Mouse (Mus musculus) gastrocnemius, postnatal 25 days (tissue): Measurements from ENCODE around the gene Llgl2. TPM values are rescaled to one million over a fixed set of nuclear protein-coding genes. Genes with fewer than 3 reads are reported as not detected.

ENCODE experiments used
- DNase-seq: peaks from one replicate; pipeline ENCODE4 v3.0.0; 2022
- long read RNA-seq, 2 experiments: library from polyadenylated mRNA; stranded (forward); transcript quantifications; one replicate each; pipeline ENCODE4 v2.0.0; 2021
- total RNA-seq, 2 experiments: library from RNA; stranded (reverse); gene quantifications; 1 replicate in 1 of 2; 2 replicates in 1 of 2; pipeline ENCODE4 v1.2.3; 2021

Gene Llgl2
- total RNA-seq, result 1 to 10 TPM; 7.8 to 9.0 TPM
- long read RNA-seq, experiment 1, partial matches to known transcripts, result 1 of 4 reads
- long read RNA-seq, experiment 1, other reads (novel, unspliced or antisense), result 3 of 4 reads
- long read RNA-seq, experiment 2, partial matches to known transcripts, result 4 of 10 reads
- long read RNA-seq, experiment 2, other reads (novel, unspliced or antisense), result 4 of 10 reads

DNA sequence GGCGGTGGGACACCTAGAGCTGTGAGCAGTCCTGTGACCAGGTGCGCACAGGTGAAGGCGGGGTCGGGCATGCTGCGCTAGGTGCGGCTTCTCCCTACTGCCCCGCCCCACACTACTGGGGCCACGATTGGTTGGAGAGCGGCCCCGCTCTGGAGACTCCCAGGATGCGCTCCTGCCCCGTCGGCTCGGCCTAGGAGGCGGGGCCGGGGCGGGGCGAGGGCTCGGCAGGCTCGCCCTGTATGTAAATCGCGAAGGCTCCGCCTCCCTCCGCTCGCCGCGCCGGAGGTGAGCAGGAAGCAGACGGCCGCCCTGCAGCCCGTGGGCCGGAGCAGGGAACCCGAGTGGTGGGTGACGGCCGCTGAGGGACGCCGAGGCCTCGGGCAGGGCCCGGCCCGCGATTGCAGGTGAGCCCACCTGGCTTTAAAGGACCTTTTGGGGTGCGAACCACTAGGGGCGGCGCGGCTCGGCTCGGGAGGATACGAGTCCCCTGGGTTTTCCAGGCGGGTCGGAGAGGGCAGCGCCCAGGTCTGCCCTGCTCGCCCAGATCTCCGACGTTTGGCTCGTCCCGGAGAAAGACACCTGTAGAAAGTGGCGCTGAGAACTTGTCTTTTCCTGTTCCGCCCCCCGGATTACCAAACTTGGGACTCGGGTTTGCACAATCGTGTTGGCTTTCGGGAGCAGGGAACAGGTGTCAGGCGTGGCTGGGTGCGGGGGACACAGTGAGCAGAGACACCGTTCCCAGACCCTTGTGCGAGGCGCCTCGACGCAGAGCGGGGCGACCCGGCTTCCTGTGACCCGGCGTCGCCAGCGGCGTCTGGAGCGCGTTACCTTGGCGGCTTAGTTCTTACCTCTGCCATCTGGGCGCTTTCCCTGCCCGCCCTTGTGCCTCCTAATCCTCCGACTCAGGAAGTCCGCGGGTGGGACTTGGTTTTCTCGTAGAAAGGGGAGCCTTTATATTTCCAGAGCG, at the start of gene Llgl2:
TSS of gene Llgl2 (plus strand) at position 276 of the 967 bp plus-strand sequence.
- DNase-seq, result peak; percentile 89

DNA sequence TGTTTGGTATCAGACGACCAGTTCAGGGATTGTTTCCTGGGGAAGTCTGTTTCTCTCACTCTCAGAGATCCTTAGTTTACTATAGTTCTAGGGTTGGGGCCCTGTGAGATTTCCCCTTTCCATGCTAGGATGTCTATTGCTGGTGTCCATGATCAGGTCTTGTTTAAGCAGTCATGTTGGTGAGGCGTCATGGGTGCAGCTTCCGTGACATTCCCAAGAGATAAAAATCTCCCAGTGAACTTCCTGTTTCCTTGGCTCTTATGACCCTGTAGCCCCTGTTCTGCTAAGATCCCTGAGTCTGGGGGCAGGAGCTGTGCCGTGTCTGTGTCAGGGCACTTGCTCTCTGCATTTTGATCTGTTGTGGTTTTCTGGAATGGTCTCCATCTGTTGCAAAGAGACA, 49.2 kb upstream of the Llgl2 start:
- DNase-seq, result no peak

DNA sequence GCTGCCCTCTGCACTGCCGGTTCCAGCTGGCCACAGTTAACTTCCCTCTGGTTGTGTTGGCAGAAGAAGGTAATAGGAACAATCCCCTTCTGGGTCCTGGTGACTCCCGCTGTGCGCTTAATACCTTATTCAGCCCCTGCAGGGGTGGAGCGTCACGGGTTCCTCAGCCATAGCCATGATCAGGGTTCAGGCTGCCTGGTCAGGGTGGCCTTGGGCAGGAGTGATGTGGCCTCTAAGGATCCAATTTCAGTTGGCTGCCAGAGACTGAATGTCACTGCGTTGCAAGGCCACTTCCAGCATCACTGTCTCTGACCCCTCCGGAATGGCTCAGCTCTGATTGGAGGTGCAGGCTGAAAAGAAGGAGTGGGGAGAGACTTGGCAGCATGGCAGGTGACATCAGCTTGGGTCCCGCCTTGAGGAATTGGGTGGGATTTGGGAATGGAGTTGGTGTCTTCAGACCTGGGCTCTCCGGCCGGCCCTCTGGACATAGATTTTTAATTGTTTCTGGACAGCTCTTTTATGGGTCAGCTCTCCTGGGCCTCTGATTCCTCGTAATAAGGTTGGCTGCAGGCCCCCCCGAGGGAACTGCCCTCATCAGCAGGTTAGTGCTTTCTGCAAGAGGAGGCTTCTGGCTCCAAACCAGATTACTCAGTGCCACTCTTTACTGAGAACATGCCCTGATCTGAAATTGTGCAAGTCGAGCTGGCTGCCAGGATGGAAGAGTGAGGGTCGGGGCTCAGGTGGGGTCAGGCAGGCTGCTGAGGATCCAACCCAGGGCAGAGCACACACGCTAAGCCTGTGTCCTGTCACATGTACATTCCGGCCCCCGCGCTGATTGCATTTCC, 47.8 kb upstream of the Llgl2 start:
- DNase-seq, result peak; percentile 80

DNA sequence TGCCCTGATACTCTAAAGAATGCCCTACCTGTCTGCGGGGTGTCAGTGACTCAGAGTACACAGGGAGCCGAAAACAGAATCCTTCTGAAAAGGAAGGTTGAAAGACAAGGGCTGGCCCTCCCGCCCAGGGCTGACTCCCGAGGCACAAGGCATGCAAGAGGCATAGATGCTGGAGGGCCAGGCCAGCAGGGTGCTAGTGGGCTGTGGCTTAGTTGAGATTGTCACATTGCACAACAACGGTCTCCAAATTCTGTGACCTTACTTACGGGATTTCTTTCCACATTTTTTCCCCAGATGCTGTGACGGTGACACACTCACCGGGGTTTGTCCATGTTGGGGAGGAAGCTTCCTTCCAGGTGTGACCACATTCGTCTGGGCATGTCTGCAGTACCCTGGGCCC, 46.9 kb upstream of the Llgl2 start:
- no peak for DNase-seq

DNA sequence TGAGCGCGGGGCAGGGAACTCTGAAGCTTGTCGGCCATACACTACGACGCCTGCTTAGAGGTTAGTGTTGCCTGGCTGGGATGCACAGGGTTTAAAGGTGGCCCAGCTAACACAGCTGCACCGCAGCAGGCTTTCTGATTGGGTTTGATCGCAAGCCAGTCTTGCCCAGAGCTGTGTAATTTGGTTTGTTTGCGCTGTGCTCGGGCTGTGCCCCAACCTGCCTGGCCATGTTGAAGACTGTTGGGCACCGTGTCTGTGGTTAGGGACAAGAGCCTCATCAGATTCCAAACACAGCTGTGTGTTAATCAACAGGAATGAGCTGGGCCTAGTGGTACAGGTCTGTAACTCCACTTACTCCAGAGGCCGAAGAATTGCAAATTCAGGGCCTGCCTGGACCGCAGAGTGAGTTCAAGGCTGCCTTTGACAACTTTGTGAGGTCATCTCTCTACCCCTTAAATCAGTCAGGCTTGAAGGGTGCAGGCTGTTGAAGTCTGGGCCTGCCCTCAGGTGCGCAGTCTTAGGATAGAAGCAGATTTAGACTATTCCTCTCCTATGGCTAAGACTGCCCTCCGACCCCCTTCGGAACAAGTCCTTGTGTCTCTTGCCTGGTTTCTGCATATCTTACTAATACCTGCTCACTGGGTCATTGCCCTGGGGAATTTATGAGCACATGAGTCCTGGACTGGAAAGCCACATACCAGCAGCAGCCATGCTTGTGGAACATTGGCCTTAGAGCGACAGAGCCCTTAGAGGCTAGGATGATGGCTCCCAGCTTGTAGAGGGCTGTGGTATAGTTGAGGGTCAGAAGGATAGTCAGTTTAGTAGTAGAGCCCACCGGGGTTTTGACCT, 46.1 kb upstream of the Llgl2 start:
- no peak for DNase-seq

DNA sequence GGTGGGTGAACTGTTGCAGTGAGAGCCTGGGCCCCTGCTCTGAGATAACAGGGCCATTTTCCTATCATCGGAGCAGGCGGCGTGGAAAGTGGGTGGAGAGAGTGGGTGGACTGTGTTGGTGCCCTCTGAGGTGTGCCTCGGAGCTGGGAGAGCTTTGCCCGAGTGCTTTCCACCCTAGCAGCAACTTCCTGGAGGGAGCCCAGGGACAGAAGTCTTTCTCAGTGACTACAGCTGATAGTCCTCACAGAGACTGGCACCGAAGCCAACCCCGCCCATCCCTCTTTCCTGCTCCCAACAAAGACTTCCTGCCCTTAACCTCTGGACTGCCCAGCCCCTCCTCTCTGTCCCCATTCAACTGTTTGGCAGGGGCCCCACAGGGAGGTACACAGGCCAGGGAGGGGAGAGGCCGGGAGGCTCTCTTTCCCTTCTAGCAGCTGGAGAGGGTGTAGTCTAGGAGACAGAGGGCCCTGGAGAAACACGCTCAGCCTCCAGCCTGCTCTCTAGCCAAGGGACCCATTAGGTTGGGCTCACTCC, 44.7 kb upstream of the Llgl2 start:
- DNase-seq, result peak; percentile 89

DNA sequence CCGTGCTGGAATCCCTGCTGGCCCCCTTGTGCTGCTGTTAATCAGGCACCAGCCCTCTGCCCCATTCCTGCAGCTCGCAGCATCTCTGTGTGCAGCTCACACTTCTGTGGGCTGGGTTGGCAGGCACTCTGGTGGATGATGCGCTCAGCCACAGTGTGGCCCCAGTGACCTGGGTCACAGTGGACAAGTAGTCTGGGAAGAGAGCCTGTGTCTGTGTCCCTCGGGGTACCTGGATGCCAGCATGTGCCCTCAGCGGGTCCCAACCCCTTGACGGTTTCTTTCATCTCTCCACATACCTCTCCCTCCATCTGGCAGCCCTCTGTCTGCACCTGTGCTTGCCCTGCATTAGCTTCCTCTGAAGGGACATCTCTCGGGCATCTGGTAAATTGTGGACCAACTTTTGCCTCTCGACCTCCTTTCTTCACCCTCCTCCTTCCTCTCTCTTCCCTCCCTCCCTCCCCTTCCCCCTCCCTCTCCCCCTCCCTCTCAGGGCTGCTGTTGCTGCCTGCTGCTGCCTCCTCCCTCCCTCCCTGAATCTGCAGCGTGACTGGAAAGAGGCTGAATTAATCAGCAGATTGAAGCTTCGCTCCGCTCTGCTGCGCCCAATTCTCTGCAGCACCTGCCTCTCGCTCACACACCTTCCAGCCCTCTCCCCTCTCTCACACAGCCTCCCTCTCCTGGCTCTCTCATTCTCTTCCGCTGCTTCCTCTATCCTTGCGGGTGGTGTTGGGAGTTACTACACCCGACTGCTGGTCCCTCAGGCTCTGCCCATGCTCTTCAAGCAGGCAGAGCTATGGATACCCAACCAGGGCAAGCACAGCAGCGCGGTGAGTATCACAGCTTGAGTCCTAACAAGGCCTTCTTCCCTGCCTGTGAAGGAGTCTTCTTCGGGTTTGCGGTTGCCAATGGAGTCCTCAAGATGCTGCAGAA, 43.4 kb upstream of the Llgl2 start:
- no peak for DNase-seq

DNA sequence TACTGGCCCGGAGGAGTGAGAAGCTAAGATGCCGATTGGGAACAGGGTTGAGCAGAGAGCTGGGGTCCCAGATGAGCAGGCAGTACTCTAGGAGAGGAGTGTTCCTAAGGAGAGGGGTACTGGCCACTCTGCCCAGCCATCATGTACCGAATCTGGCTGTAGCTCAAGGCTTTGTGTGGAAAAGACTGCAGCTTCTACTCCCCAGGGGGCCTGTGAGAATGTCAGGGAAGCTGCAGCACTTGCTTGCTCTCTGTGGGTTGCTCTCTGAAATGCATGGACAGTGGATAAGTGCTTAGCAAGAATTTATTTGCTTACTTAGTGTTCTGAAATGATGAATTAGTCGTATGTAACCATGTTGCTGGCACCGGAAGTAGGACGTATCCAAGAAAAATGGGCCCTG, 37.4 kb upstream of the Llgl2 start:
- DNase-seq, result no peak

DNA sequence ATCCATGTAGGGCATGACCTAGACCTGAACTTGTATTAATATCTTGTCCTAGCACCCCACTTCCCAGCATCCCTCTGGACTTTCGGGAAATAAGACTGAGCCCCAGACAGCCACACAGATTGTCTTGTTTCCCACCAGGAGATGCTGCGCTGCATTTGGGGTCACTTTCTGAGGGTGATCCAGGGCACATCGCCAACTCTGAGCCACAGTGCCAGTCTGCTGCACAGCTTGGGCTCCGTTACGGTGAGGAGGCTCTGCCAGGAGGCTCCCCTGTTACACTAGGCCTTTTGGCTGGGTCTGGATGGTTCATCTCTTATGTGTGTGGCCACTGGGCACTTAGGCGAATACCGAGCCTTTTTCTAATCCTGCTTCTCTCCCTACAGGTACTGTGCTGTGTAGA, 34.1 kb upstream of the Llgl2 start:
- no peak for DNase-seq

DNA sequence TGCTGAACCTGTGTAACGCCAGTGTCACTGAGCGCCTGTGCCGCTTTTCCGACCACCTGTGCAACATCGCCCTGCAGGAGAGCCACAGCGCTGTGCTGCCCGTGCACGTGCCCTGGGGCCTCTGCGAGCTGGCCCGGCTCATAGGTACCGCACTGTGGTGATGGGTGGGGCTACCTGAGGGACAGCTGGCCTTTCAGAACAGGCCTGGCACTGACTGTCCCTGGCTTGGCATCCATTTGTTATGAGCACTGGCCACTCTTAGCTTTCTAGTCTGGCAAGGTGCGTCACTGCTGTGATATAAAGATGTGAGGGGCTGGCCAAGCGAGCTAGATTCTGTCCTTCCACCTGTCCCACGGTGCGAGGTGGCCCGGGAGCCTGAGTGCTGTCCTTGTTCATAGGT, 31.9 kb upstream of the Llgl2 start:
- no peak for DNase-seq

DNA sequence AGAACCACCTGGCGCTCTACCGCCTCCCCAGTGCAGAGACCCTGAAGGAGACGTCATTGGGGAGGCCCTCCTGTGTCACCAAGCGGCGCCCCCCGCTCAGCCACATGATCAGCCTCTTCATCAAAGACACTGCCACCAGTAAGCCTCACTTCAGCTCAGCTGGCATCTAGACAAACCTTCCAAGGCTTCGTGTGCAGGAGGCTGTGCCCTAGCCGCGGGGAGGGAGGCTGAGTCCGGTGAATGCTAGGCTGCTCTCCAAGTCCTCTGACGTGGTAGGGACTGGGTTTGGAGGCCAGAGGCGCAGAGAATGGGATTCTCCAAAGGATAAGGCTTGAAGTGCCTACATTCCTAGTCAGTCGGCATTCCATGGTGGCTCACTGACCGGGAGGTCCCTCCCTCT, 31.5 kb upstream of the Llgl2 start:
- DNase-seq, result no peak

DNA sequence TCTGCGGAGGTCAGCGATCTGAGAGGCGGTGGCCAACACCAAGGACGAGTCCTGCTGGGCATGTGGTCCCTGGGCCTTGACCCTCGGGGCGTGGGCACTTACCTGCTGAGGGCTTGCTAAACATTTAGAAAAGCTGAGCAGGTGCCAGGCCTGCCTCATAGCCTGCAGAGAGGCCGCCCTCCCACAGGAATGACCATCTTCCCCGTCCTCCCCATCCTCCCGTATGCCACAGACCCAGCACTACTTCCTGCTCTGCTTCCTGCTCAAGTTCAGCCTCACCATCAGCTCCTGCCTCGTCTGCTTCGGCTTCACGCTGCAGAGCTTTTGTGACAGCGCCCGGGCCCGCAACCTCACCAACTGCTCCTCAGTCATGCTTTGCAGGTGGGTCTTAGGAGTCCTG, 27.0 kb upstream of the Llgl2 start:
- no peak for DNase-seq

DNA sequence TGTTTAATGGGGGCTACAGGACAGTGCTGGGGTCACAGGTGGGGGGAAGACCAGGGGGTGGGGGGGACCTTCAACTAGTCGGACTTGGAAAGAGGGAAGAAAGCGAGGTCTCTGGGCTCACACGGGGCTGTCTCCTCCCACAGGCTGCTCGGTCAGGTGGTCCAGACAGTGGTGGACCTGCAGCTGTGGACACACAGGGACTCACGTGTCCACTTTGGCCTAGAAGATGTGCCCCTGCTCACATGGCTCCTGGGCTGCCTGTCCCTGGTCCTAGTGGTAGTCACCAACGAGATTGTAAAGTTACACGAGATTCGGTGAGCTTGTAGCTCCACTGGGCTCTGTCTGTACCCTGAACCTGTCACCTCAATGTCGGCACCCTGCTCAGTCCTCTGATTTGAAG, 26.2 kb upstream of the Llgl2 start:
- DNase-seq, result no peak

DNA sequence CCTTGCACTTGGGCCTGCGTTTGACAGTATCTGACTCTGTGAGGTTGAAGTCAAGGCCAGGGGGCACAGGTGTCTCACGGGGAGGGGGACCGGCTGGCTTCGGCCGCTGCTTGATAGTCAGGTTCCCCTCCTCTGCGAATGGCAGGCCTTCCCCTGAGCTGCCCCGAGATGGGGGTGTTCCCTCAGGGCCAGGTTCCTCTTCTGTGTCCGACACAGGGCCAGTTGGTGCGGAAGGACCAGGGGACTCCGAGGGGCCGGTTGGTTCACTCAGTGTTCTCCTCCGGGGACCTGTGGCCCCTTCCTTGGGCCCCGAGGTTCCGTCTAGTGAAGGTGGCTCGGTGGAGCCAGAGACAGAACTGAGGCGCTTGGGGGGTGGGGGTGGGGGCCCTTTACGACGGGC, 22.9 kb upstream of the Llgl2 start:
- no peak for DNase-seq

DNA sequence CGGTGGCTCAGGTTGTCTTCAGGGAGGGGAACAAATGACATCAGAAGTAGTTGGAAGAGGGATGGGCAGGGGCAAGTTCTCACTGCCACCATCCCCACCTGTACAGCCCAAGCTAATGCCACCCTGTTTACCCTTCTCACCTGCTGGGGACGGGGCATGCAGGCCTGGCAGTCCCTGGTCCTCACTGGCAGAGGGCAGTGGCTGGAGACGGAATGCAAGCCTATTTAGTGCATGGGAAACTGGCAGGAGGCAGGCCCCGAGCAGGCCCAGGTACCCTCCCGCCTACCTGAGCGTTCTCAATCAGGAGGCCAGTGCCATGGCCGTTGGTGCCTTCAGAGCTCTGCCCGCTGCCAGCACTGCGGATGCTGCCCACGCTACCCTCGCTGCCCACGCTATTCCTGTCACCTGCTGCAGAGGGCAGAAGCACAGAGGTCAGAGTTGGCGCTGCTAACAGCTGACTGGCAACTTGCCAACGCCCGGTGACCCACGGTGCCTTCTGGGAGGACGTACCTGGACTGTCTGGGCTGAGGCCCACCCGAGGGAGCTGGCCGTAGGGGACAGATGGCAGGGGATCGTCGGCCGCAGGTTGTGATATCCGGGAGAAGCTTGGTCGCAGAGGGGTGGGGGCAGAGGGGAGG, 20.7 kb upstream of the Llgl2 start:
- DNase-seq, result no peak

DNA sequence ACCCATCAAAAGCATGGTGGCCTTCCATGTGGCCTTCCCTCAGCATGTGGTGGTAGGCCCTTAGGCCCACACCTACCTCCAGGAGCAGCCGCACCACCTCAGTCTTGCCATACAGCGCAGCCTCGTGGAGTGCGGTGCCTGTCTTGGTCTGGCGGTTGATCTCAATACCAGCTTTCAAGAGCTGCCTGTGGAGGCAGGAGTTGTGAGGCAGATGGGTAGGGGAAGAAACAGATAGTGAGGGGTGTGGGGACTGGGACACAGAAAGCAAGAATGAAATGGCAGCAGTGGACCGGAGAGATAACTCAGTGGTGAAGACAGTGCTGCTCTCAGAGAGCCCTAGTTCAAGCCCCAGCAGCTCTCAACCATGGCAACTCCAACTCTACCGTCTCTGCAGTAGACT, 18.8 kb upstream of the Llgl2 start:
- no peak for DNase-seq

DNA sequence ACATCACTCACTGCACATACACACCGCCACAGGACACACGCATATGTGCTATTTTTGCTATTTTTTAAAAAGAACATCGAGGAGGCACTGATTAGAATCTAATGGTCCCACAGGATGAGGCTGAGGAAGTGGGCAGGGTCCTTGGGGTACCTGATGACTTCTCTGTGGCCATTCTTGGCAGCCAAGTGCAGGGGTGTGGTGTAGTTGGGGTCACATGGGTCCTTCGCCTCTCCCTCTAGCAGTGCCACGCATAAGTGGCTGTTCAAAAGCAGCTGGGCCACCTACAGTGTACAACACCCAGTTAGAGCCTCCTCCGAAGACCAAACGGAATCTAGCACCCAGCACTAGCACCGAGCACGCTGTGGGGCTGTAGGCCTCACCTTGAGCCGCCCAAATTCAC, 17.7 kb upstream of the Llgl2 start:
- no peak for DNase-seq

DNA sequence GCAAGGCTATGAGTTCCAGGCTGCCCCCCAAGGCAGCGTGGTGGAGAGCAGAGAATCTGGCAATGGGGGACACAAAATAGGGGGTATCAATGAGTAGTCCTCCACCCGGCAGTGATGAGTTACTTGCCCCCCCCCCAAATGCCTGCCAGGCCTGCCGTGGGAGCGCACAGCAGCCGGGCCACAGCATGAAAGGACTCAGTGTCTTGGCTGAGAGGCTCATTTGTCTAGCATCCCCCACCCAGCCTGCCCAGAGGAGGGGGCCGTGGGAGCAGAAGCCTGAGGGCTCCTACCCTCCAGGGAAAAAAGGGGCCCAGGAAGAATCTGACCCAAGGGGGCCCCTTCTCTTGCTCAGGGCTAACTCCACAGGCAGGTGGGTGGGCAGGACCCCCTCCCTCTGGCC, 16.5 kb upstream of the Llgl2 start:
- DNase-seq, result no peak

DNA sequence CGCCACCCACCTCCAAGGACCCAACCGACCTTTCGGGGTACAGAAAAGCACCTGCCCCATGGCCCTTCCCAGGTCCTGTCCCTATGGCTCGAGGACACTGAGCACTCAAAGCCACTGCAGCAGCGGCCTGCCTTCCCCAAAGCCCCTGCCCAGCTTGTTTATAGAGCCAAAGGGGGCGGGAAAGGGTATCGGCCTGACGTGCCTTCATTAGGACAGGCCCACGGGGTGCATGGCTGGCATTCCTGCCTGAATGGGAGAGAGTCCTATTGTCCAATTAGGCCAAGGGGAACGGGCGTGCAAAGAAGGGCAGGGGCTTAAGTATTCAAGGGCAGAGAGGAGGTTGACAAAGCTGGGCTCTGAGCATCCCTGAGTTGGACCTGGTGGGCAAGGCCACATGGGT, 15.9 kb upstream of the Llgl2 start:
- no peak for DNase-seq
